Comparison of ENCODE assay signal across 16 mouse cellular contexts in genomic region chr7:79473496-79474194, GRCm38 (mm10).
"Had no signal": no experiment of that assay in that cellular context is flagged by ENCODE, and none has a peak within 500 bp of the region (broad histone marks: within the 10 kb centered on the region; RNA-seq: fewer than 3 reads in every experiment).

No protein-coding gene starts in this region.

- H3K27ac ChIP-seq: kidney, embryonic 15.5 days; limb, embryonic 10.5 days; limb, embryonic 13.5 days; liver, embryonic 12.5 days; liver, embryonic 15.5 days; macrophage; stomach, postnatal 0 days had no signal

- H3K4me3 ChIP-seq: kidney, embryonic 15.5 days; limb, embryonic 10.5 days; limb, embryonic 13.5 days; liver, embryonic 12.5 days; liver, embryonic 15.5 days had no signal

- DNase-seq: kidney, adult 2 months; kidney, postnatal 14 days; lung, embryonic 14.5 days; midbrain, embryonic 14.5 days; right cerebral cortex, adult 18-20 months; right cerebral cortex, postnatal 14 days; right cerebral cortex, postnatal 4 days; thymus, adult 2 months had no signal

- H3K4me2 ChIP-seq: kidney, embryonic 15.5 days; limb, embryonic 13.5 days; liver, embryonic 12.5 days; liver, embryonic 15.5 days; lung, embryonic 14.5 days had no signal

- ATAC-seq: intestine, postnatal 0 days; liver, embryonic 12.5 days had no signal

- H3K4me1 ChIP-seq: kidney, embryonic 15.5 days; limb, embryonic 13.5 days had no signal

- H3K9ac ChIP-seq: kidney, embryonic 15.5 days; limb, embryonic 13.5 days; liver, embryonic 12.5 days; liver, embryonic 15.5 days; lung, embryonic 14.5 days had no signal

- H3K36me3 ChIP-seq: kidney, embryonic 15.5 days; limb, embryonic 10.5 days; limb, embryonic 13.5 days; liver, embryonic 12.5 days; liver, embryonic 15.5 days had no signal

- H3K9me3 ChIP-seq: kidney, embryonic 15.5 days; liver, embryonic 12.5 days; liver, embryonic 15.5 days had no signal

- H3K27me3 ChIP-seq: kidney, embryonic 15.5 days had no signal
